Mouse (Mus musculus) liver, postnatal 0 days (tissue): ENCODE data around the gene Tmprss4.

Source experiments
- CTCF ChIP-seq: sonication (generic); IDR thresholded peaks from 2 replicates; pipeline ENCODE4 v1.5.1; 2016; ENCODE audit warnings: antibody characterized with exemption, low read depth
- EP300 ChIP-seq: IDR thresholded peaks from 2 replicates; pipeline ENCODE4 v1.6.1; 2016; ENCODE audit warnings: antibody characterized with exemption, low read depth, mild to moderate bottlenecking

GRCm38 (mm10) chr9:45126941-45127340 is 77.0 kb downstream of the Tmprss4 start:
- TF ChIP-seq CTCF (no peak), EP300 (no peak)
